ENCODE assay signal across 28 mouse cellular contexts in the genomic region with DNA sequence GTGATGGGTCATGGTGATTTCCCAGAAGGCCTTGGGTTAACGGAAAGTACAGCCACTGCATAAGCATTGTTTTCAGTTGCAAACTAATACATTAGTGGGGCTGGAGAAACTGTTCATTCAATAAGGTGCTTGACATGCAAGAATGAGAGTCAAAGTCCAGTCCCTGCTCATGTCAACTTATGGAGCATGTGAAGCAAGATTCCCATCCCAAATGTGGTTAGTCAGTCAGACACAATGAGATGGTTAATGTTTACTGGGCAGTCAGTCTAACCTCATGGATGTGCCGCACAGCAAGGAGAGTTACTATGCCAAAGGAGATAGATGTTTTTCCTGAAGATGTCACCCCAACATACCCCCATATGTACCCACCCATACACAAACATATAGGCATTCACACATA.
"Had no signal": no experiment of that assay in that cellular context is flagged by ENCODE, and none has a peak within 500 bp of the region (broad histone marks: within the 10 kb centered on the region; RNA-seq: fewer than 3 reads in every experiment).

No protein-coding gene starts in this region.

- H3K4me3 ChIP-seq: embryonic facial prominence, embryonic 10.5 days; embryonic facial prominence, embryonic 12.5 days; embryonic facial prominence, embryonic 13.5 days; embryonic facial prominence, embryonic 15.5 days; erythroblast, embryonic 14.5 days; forebrain, embryonic 10.5 days; forebrain, embryonic 12.5 days; forebrain, embryonic 13.5 days; forebrain, embryonic 15.5 days; gastrocnemius, adult 2 months had no signal

- H3K27me3 ChIP-seq: embryonic facial prominence, embryonic 12.5 days; embryonic facial prominence, embryonic 13.5 days; embryonic facial prominence, embryonic 15.5 days; forebrain, embryonic 12.5 days; forebrain, embryonic 13.5 days; forebrain, embryonic 15.5 days had no signal

- H3K4me1 ChIP-seq: embryonic facial prominence, embryonic 10.5 days; embryonic facial prominence, embryonic 12.5 days; embryonic facial prominence, embryonic 13.5 days; embryonic facial prominence, embryonic 15.5 days; forebrain, embryonic 10.5 days; forebrain, embryonic 12.5 days; forebrain, embryonic 13.5 days; forebrain, embryonic 15.5 days had no signal

- H3K9me3 ChIP-seq: embryonic facial prominence, embryonic 10.5 days; embryonic facial prominence, embryonic 12.5 days; embryonic facial prominence, embryonic 13.5 days; embryonic facial prominence, embryonic 15.5 days; forebrain, embryonic 10.5 days; forebrain, embryonic 12.5 days; forebrain, embryonic 13.5 days; forebrain, embryonic 15.5 days had no signal

- H3K4me2 ChIP-seq: embryonic facial prominence, embryonic 12.5 days; embryonic facial prominence, embryonic 13.5 days; embryonic facial prominence, embryonic 15.5 days; forebrain, embryonic 12.5 days; forebrain, embryonic 13.5 days; forebrain, embryonic 15.5 days had no signal

- ATAC-seq: forebrain, embryonic 13.5 days; forebrain, embryonic 14.5 days; forebrain, embryonic 15.5 days; forebrain, embryonic 16.5 days; forebrain, postnatal 0 days had no signal

- H3K9ac ChIP-seq: embryonic facial prominence, embryonic 12.5 days; embryonic facial prominence, embryonic 13.5 days; embryonic facial prominence, embryonic 15.5 days; forebrain, embryonic 12.5 days; forebrain, embryonic 13.5 days; forebrain, embryonic 15.5 days; forebrain, postnatal 0 days had no signal

- H3K36me3 ChIP-seq: embryonic facial prominence, embryonic 10.5 days; embryonic facial prominence, embryonic 12.5 days; embryonic facial prominence, embryonic 13.5 days; embryonic facial prominence, embryonic 15.5 days; forebrain, embryonic 10.5 days; forebrain, embryonic 12.5 days; forebrain, embryonic 15.5 days had no signal

- H3K27ac ChIP-seq: embryonic facial prominence, embryonic 10.5 days; embryonic facial prominence, embryonic 12.5 days; embryonic facial prominence, embryonic 13.5 days; embryonic facial prominence, embryonic 15.5 days; forebrain, embryonic 10.5 days; forebrain, embryonic 12.5 days; forebrain, embryonic 13.5 days; forebrain, embryonic 15.5 days; gastrocnemius, adult 2 months had no signal

- DNase-seq: cerebellum, adult 2 months; cerebellum, adult 8-10 months; cerebellum, adult 9-10 months; cerebellum, adult 9-11 months; cerebellum, postnatal 10 days; cerebellum, postnatal 14 days; cerebellum, postnatal 25 days; cerebellum, postnatal 36 days; embryo, embryonic 11 days; forebrain, postnatal 0 days; gastrocnemius, adult 2 months; gastrocnemius, postnatal 10 days; gastrocnemius, postnatal 14 days; gastrocnemius, postnatal 25 days; gastrocnemius, postnatal 36 days; heart, adult 11 months; heart, adult 18-20 months had no signal
